In genomic region chr14:121279106-121279505, GRCm38 (mm10) we compare ENCODE assay signal across 7 mouse cellular contexts.
DNase-seq lines count a peak whose midpoint lies in the region; ATAC-seq lines count a peak whose summit lies in the region.

No protein-coding gene starts in this region.

- no peaks in the 10 kb centered on the region for H3K27me3 ChIP-seq in intestine, embryonic 16.5 days (replicated peaks; ENCODE audit: control insufficient read depth, insufficient read depth, low read length)
- H3K27me3 ChIP-seq in midbrain, embryonic 11.5 days (ENCODE audit: control insufficient read depth, insufficient read depth, low read length): no peaks in the 10 kb centered on the region

- H3K9ac ChIP-seq in intestine, embryonic 16.5 days (ENCODE audit: low read depth, low read length): no peak overlapping the region
- no peak overlapping the region for H3K9ac ChIP-seq in midbrain, embryonic 11.5 days (ENCODE audit: low read length)

- H3K4me1 ChIP-seq in intestine, embryonic 16.5 days (ENCODE audit: control insufficient read depth, insufficient read depth, low read length): no peaks in the 10 kb centered on the region
- no peaks in the 10 kb centered on the region for H3K4me1 ChIP-seq in midbrain, embryonic 11.5 days (ENCODE audit: control insufficient read depth, insufficient read depth, low read length)

- DNase-seq in adrenal gland, adult 8-10 months: peak; percentile 68
- peak; percentile 75 for DNase-seq in embryo, embryonic 11.5 days (ENCODE audit: low read depth, low spot score)
- peak; percentile 67 to 79 for DNase-seq in gastrocnemius, postnatal 4 days (ENCODE audit: low spot score in 2 of 2)
- DNase-seq in left cerebral cortex, postnatal 25 days (ENCODE audit: low spot score in 2 of 2): peak; percentile 74 to 85
- DNase-seq in midbrain, embryonic 11.5 days (ENCODE audit: low spot score, missing footprints): peak; percentile 98
- peak; percentile 88 for DNase-seq in right cerebral cortex, postnatal 4 days

- H3K9me3 ChIP-seq in intestine, embryonic 16.5 days (ENCODE audit: control insufficient read depth, low read length): no peaks in the 10 kb centered on the region
- no peaks in the 10 kb centered on the region for H3K9me3 ChIP-seq in midbrain, embryonic 11.5 days (ENCODE audit: control insufficient read depth, low read length)

- H3K36me3 ChIP-seq in intestine, embryonic 16.5 days (ENCODE audit: control insufficient read depth, insufficient read depth, low read length): peaks cover 12% of the 10 kb centered on the region; the same call in 1 of the 2 replicates
- 0 out of 2 replicates have a peak, but pooled peaks cover 3% of the 10 kb centered on the region for H3K36me3 ChIP-seq in midbrain, embryonic 11.5 days (ENCODE audit: control insufficient read depth, insufficient read depth, low read length)

- H3K27ac ChIP-seq in intestine, embryonic 16.5 days (ENCODE audit: low read length): no peak overlapping the region
- no peak overlapping the region for H3K27ac ChIP-seq in midbrain, embryonic 11.5 days (ENCODE audit: low read depth, low read length)

- 26% methylated on average over 6 of the region's 6 CpGs for WGBS in intestine, embryonic 16.5 days
- WGBS in midbrain, embryonic 11.5 days: 35% methylated on average over 6 of the region's 6 CpGs

- no peak overlapping the region for H3K4me3 ChIP-seq in intestine, embryonic 16.5 days (ENCODE audit: low read length)
- no peak overlapping the region for H3K4me3 ChIP-seq in midbrain, embryonic 11.5 days (ENCODE audit: low read depth, low read length)

- H3K4me2 ChIP-seq in intestine, embryonic 16.5 days (ENCODE audit: low read depth, low read length): no peak overlapping the region
- no peak overlapping the region for H3K4me2 ChIP-seq in midbrain, embryonic 11.5 days

- peak; percentile 77 for ATAC-seq in intestine, embryonic 16.5 days
- peak; percentile 79 for ATAC-seq in midbrain, embryonic 11.5 days (ENCODE audit: low FRiP score)

- intact Hi-C loops in left cerebral cortex, postnatal 25 days (cut with DNase I): loop anchor here (1.0 to 5.0 kb wide), 3 partner anchors 98 to 303 kb away; no protein-coding TSS in a partner anchor
